Mouse (Mus musculus): ENCODE measurements around the gene Hectd3. TPM values are rescaled to one million over a fixed set of nuclear protein-coding genes. Genes with fewer than 3 reads are reported as not detected.

Gene Hectd3
- 8.5 and 9.4 TPM in 2 replicates for polyA plus RNA-seq (2012; rRNA removed)

GRCm38 (mm10) chr4:116995131-116995797 is at the start of gene Hectd3:
TSS of gene Hectd3 (plus strand) at chr4:116995317.

GRCm38 (mm10) chr4:116993672-116994621 is 1.2 kb upstream of the Hectd3 start, which contains the start of gene Urod:
TSS of gene Urod (minus strand) at chr4:116994413.

GRCm38 (mm10) chr4:117019206-117020134 is 24.4 kb downstream of the Hectd3 start, which contains the start of gene Eif2b3:
TSS of gene Eif2b3 (plus strand) at chr4:117019402.

Other genes with a start within 250 kb of the Hectd3 start
- gene Toe1, start 187.7 kb upstream of the Hectd3 start, polyA plus RNA-seq (2012; rRNA removed) = 13.7 and 15.7 TPM in 2 replicates
- gene Mutyh, start 187.6 kb upstream of the Hectd3 start, polyA plus RNA-seq (2012; rRNA removed) = 3.1 and 3.7 TPM in 2 replicates
- gene Hpdl, start 173.6 kb upstream of the Hectd3 start, polyA plus RNA-seq (2012; rRNA removed) = 0.15 and 0.16 TPM in 2 replicates
- 0.03 TPM in 2 replicates for gene Zswim5, start 117.9 kb upstream of the Hectd3 start, polyA plus RNA-seq (2012; rRNA removed)
- 397 and 450 TPM in 2 replicates for gene Urod, start 904 bp upstream of the Hectd3 start, polyA plus RNA-seq (2012; rRNA removed)
- gene Eif2b3, start 24.1 kb downstream of the Hectd3 start, polyA plus RNA-seq (2012; rRNA removed) = 17.6 and 18.6 TPM in 2 replicates
- gene Ptch2, start 100.8 kb downstream of the Hectd3 start, polyA plus RNA-seq (2012; rRNA removed) = 0.60 and 0.64 TPM in 2 replicates
- gene Btbd19, start 130.4 kb downstream of the Hectd3 start, polyA plus RNA-seq (2012; rRNA removed) = 3.0 and 3.3 TPM in 2 replicates
- 0.06 TPM in 2 replicates for gene Tctex1d4, start 131.5 kb downstream of the Hectd3 start, polyA plus RNA-seq (2012; rRNA removed)
- gene Plk3, start 138.6 kb downstream of the Hectd3 start, polyA plus RNA-seq (2012; rRNA removed) = 1.8 and 1.9 TPM in 2 replicates
- 973 and 1,046 TPM in 2 replicates for gene Rps8, start 160.9 kb downstream of the Hectd3 start, polyA plus RNA-seq (2012; rRNA removed)
- gene Kif2c, start 187.3 kb downstream of the Hectd3 start, polyA plus RNA-seq (2012; rRNA removed) = 18.9 and 21.5 TPM in 2 replicates